Mouse (Mus musculus): ENCODE results near the gene Haus4.

The Haus4 gene

DNA sequence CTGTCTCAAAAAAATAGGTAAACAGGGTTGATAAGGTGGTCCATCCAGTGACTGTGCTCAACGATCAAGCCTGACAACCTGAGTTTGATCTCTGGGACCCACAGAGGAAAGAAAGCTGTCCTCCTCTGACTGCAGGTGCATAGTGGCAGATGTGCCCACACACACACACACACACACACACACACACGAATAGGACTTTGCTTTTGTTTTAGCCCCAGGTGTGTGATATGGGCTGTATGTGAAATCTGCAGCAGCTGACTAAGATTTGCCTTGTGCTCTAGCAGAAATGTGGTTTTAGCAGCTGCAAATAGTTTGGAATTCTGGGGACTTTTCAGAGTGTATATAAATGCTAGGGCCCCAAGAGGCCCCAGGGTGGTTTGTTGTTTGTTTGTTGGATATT, 55.1 kb downstream of the Haus4 start:
- CTCF ChIA-PET: interaction anchor here (0.6 kb wide), 2 partner anchors 93 to 668 kb away, joined by 3 read pairs; no protein-coding TSS in a partner anchor

DNA sequence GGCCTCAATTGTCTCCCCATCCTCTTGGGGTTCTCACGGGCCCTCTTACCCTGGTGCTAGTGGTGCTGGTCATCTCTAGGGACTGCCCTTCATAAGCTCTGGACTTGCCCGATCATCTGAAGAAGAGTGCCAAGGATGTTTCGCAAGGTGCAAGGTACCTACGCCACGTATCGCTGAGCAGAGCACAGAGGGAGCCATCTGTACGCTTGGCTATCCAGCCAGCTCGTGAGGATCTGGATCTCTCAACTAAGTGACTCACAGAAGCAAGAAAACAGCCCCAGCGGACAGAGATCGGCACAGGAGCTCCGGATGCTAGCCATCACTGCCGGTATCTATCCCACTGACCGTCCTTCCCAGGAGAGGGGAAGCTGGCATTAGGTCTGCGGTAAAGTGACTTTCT, 57.7 kb downstream of the Haus4 start:
- CTCF ChIA-PET: no interaction called here

DNA sequence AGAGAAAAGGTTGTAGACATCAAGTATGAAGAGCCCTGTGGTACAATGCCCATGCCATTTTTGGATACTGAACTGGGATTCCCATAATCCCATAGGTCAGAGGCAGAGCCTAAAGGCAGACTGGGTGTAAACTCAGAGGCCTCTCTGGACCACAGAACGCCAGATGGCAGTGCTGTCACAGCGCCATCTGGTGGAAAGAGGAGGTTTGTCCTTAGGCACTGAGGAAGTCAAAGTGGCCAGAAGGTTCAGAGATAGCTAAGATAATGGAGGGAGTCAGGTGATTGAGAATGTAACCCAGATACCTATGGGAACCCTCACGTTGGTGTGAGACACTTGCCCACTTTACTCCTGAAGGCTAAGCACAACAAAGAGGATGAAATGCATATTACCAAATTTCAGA, 60.2 kb downstream of the Haus4 start:
- CTCF ChIA-PET: interaction anchor here (0.6 kb wide), 1 partner anchor 77 kb away, joined by 4 read pairs; no protein-coding TSS in a partner anchor

DNA sequence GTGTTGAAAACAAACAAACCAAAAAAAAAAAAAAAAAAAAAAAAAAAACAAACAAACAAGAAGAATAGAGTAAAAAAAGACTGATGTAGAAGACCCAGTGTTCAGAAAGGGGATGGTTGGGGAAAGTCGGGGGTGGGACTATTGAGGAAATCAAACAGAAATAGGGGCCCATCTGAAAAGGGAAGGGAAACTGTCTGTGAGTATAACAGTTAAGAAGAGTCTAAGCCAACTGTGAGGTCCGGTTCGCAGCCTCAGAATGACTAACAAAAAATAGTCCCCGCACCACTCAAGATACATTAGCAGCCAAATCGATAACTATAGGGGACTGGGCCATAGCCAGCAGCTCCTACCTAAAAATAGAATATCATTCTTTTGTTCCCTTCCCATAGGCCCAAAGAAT, 61.2 kb downstream of the Haus4 start:
- CTCF ChIA-PET: no interaction called here

DNA sequence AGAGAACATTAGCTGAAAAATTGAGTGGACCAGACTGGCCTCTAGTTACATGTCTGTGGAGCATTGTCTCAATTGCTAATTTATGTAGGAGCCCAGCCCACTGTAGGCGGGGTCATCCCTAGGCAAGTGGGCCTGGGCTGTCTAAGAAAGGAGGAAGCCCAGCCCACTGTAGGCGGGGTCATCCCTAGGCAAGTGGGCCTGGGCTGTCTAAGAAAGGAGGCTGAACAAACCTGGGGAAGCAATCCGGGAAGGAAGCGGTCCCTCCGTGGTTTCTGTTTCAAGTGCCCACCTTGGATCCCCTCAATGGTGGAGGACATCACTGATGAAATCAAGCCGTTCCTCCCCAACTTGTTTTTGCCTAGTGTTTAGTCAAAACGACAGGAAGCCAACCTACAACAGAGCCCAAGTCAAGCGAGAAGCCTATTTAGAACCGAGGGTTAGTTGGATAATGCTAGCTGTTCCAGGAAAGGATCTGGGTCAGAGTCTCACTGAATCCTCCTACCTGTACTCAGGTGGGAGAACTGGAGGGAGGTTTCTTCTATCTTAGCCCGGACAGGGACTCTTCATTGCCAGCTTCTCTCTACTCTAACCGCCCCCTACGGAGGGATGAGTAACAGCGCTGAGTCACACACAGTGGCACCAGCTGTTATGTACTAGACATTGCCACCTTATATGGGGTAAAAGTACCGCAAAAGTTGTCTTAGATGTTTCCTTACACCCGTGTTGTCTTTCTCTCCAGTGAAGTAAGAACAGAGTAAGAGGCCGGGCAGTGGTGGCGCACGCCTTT, 61.9 kb downstream of the Haus4 start:
- CTCF ChIA-PET: no interaction called here
